Mouse (Mus musculus): ENCODE data around the gene Tdrd9. TPM values are rescaled to one million over a fixed set of nuclear protein-coding genes. Genes with fewer than 3 reads are reported as not detected.

The Tdrd9 gene
- polyA plus RNA-seq (2014; fragmentation: Illumina TruSeq; extraction: RNeasy Lipid Tissue Mini Kit (QIAGEN cat#74804); ENCODE audit: low read depth, low replicate concordance) = 0.47 TPM

DNA sequence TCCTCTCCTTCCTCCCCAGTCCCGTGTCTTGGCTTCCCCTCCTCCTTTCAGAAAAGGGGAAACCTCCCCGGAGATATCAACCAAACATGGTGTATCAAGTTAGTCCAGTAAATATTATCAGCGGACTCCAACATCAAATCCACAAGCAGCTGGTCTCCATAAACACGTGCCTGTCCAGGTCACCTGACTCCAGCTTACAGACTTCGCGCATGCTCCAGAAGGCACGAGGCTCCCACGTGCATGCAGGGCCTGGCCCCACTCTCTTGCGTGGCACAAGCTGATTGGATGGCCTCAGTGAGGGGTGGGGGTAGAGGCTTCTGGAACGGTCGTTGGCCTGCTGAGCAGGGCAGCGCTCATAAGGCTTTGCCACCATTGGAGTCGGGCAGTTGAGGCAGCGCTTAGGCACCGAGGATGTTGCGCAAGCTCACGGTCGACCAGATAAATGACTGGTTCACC, at the start of gene Tdrd9:
Gene Tdrd9 (plus strand): TSS at position 329 of the 456 bp plus-strand sequence.

DNA sequence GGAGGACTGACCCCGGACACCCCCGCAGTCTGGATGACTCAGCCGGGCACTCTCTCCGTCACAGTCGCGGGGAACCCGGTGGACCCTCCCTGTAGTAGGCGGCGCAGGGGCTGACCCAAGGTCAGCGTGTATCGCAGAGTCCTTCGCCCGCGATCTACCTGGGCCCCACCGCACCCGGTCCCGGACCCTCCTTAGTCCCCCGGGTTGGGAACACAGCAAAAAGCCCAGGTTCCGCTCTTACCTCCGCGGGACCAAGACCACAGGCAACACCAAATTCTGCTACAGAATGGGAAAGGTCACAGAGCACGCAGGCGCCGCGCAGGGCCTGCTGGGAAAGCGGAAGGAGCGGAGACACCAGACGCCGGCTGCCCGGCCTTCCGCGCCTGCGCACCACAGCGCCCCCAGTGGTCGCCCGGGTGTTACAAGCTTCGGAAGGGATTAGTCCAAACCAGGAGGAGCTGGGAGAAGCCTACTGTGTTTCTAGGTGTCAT, 4.6 kb upstream of the Tdrd9 start, which contains the start of gene Atp5mpl:
Gene Atp5mpl (minus strand): TSS at position 295 of the 491 bp plus-strand sequence.

DNA sequence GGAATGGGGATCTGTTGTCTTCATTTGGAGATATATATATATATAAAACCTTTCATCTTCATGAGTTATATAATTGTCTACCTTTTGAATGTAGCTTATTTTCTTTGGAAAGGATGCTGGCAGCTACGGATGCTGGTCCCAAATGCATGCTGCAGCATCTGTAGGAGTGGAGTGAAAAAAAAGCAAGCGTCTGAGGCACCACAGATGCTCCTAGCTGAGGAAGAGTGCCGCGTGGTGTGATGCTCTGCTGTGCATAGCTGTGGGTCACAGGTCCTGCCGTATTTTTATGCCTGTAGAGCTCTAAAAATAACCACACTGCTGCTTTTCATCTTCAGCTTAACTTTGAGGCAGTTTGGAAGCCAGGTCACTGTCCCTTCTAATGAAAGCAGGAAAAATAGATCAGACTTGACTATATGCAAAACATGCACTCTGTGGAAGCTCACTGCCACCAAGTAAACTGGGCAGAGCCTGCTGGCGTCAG, 9.6 kb downstream of the Tdrd9 start, which contains the start of gene Rd3l:
Gene Rd3l (minus strand): TSS at position 431 of the 481 bp plus-strand sequence.

DNA sequence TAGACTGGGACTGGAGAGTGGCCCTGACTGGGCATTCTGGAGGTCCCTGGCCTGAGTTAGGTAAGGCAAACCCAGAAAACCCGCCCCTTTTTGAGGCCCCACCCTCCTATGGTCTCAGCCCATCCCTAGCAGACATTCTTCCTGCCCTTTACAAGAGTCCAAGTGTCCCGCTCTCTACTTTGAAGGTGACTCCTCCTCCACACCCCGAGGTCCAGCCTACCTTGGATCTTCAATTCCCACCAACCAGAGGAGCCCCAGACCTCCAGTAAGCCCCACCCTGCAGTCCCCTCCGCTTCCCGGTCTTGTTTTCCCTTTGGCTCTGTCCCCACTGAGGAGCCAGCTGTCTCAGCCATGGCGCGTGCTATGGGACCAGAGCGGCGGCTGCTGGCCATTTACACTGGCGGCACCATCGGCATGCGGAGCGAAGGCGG, 135.2 kb downstream of the Tdrd9 start, which contains the start of gene Aspg:
Gene Aspg (plus strand): TSS at position 139 of the 431 bp plus-strand sequence.

Other genes with a start within 250 kb of the Tdrd9 start
- 112 TPM for gene Klc1, start 212.7 kb upstream of the Tdrd9 start, polyA plus RNA-seq (2014; fragmentation: Illumina TruSeq; extraction: RNeasy Lipid Tissue Mini Kit (QIAGEN cat#74804); ENCODE audit: low read depth, low replicate concordance)
- 0.94 TPM for gene Xrcc3, start 157.7 kb upstream of the Tdrd9 start, polyA plus RNA-seq (2014; fragmentation: Illumina TruSeq; extraction: RNeasy Lipid Tissue Mini Kit (QIAGEN cat#74804); ENCODE audit: low read depth, low replicate concordance)
- gene Zfyve21, start 157.4 kb upstream of the Tdrd9 start, polyA plus RNA-seq (2014; fragmentation: Illumina TruSeq; extraction: RNeasy Lipid Tissue Mini Kit (QIAGEN cat#74804); ENCODE audit: low read depth, low replicate concordance) = 67.7 TPM
- gene Ppp1r13b, start 63.4 kb upstream of the Tdrd9 start, polyA plus RNA-seq (2014; fragmentation: Illumina TruSeq; extraction: RNeasy Lipid Tissue Mini Kit (QIAGEN cat#74804); ENCODE audit: low read depth, low replicate concordance) = 16.1 TPM
- gene Atp5mpl, start 4.6 kb upstream of the Tdrd9 start, polyA plus RNA-seq (2014; fragmentation: Illumina TruSeq; extraction: RNeasy Lipid Tissue Mini Kit (QIAGEN cat#74804); ENCODE audit: low read depth, low replicate concordance) = 1,851 TPM
- gene Rd3l, start 9.8 kb downstream of the Tdrd9 start, polyA plus RNA-seq (2014; fragmentation: Illumina TruSeq; extraction: RNeasy Lipid Tissue Mini Kit (QIAGEN cat#74804); ENCODE audit: low read depth, low replicate concordance) = not detected
- 2.2 TPM for gene Aspg, start 135.1 kb downstream of the Tdrd9 start, polyA plus RNA-seq (2014; fragmentation: Illumina TruSeq; extraction: RNeasy Lipid Tissue Mini Kit (QIAGEN cat#74804); ENCODE audit: low read depth, low replicate concordance)
- gene Kif26a, start 174.6 kb downstream of the Tdrd9 start, polyA plus RNA-seq (2014; fragmentation: Illumina TruSeq; extraction: RNeasy Lipid Tissue Mini Kit (QIAGEN cat#74804); ENCODE audit: low read depth, low replicate concordance) = 6.2 TPM

All from heart, adult 10 weeks (tissue).